Mouse (Mus musculus): ENCODE results near the gene Lrmda.

Gene Lrmda

GRCm38 (mm10) chr14:22043420-22043819 is 23.9 kb downstream of the Lrmda start:
- DNase-seq (ENCODE audit: low read depth) = no peak

DNA sequence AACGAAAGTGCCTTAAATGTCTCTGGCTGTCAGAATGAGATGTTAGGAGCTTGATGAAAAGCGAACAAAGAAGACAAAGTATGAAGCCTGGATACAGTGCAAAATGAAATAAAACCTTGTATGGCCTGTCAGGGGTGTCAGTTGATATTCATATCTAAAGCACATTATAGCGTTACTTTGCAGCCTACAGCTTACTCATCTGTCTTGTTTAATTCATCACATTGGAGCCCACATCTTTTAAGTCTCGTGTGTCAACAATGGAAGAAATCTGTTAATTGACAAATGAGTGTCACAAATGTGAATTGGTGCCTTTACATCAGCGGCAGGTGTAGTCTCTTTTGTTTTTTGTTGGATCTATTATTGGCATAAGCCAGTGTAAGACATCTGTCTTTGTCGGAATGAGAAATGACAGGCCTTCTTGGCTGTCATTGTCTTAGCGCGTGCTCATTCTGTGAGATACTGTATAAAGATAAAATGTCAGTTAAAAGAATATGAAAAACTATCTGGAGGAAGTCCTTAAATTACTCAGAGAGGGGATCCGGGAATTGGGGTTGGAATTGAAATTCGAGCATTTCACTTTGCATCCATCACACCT is 26.8 kb downstream of the Lrmda start:
- no peak for DNase-seq (ENCODE audit: low read depth)

GRCm38 (mm10) chr14:22048068-22048899 is 28.8 kb downstream of the Lrmda start:
- no peak for DNase-seq (ENCODE audit: low read depth)

DNA sequence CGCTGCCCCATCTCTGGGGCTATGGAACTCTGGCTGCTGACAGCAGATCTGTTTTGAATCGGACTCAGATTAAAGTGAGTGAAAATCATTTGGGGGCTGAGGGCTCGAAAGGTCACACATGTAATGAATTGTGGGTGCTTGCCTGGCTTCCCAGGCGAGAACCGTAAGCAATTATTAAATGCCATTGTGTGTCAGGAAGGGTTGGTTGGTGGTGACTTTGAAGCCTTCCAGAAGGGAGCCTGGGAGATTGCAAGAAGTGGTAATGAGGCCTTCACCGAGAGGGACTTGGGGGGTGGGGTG is 29.3 kb downstream of the Lrmda start:
- DNase-seq (ENCODE audit: low read depth) = no peak

GRCm38 (mm10) chr14:22049282-22049681 is 29.8 kb downstream of the Lrmda start:
- DNase-seq (ENCODE audit: low read depth) = no peak

GRCm38 (mm10) chr14:22051941-22052664 is 32.6 kb downstream of the Lrmda start:
- peak; percentile 42 for DNase-seq (ENCODE audit: low read depth)

GRCm38 (mm10) chr14:22055630-22056029 is 36.1 kb downstream of the Lrmda start:
- no peak for DNase-seq (ENCODE audit: low read depth)

GRCm38 (mm10) chr14:22056246-22056645 is 36.7 kb downstream of the Lrmda start:
- DNase-seq (ENCODE audit: low read depth) = no peak

DNA sequence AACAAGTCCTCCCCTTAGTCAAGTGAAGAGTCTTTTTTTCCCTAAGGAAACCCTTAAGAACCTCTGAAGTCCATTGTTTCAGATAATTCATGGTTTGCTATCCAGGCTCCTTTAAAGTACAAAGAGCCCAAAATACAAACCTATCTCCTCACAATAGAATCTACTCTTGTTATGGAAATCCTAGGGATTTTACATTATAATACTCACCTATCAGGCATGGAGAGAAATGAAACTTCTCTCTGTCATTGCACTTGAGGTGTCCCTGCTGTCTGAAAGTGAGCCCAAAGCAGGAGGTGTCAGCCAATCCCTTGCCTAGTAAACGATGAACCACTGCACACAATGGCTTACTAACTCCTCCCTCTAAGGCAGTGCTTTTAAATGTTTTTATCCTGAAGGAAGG is 39.2 kb downstream of the Lrmda start:
- DNase-seq (ENCODE audit: low read depth) = no peak

GRCm38 (mm10) chr14:22059348-22059861 is 39.9 kb downstream of the Lrmda start:
- DNase-seq (ENCODE audit: low read depth) = no peak

DNA sequence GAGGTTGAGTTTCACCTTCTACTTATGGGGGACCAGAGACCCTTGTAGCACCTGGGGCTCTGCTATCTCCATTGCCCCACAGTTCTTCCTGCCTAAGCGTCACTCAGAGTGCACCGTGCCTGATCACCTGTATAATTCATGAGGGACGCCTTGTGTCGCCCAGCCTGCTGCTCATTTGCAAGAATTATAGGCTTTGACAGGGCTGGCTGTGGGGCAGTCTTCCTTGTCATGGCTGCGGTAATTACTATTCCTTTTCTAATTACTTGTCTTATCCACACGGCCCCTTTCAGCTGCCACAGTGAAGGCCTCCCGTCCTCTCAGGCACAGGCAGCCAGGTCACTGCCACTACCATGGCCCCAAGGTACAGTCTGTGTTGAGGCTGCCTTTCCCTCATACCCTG is 41.3 kb downstream of the Lrmda start:
- DNase-seq (ENCODE audit: low read depth) = no peak

DNA sequence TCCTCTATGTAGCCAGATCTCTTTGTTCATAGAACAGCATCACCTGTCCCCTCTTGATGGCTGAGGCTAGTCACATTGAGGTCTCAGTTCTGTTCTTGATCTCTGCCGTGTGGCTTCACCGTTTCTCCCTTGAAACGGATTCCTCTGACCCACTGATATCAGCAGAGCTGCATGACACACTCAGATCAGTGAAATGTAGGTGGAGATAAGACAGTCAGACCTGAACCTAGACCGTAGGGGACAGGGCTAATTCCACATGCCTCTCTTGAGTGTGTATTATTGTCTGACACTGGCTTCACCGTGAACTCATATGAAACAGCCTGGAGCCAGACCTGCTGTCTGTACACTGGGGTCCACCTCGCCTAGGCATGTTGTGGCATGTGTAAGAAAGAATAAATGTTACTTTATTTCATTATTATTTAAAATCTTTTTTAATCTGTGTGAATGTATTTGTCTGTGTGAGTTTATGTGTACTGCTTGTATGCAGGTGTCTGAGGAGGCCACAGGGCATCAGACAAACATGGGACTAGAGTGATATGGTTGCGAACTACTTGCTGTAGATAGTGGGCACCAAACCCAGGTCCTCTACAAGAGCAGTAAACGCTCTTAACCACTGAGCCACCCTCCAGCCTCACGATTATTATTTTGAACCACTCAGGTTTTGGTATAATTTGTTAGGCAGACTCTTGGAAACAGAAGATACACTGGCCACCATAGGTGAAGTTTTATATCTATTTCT is 42.8 kb downstream of the Lrmda start:
- DNase-seq (ENCODE audit: low read depth) = no peak

DNA sequence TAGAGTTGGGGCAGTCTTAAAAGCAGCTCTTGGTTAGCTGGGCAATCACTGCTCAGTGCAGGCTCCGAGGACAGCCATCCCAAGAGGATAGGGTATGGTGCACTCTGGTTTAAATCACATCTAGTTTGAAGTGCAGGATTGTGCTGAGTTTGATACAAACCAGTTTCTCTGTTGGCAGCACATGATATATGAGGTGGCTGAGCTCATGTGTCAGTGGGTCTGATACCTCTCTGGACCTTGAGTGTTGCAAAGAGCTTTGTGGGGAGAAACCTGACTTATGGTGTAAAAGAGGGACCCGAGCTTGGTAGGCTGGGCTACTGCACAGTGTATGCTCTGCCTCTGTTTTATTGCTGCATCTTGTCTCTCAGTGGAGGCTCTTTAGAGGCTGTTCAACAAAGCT is 49.7 kb downstream of the Lrmda start:
- no peak for DNase-seq (ENCODE audit: low read depth)

GRCm38 (mm10) chr14:22073385-22073784 is 53.9 kb downstream of the Lrmda start:
- no peak for DNase-seq (ENCODE audit: low read depth)

DNA sequence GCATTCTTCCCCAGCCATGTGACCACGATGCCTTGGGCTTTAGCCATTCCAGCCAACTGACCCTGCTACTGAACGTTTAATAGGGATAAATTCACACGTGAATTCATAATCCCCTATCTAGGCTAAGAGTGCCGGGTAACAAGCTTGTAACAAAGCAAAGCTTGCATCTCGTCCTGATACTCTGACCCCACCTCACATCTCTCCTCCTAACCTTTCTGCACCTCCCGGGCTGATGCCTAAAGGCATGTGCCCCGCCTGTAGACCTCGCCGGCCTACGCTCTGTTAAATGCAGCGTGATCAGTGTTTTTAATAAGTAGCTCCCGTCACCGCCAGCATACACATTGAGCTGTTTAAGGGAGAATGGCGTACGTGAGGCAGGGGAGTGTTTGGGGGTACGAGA is 54.7 kb downstream of the Lrmda start:
- no peak for DNase-seq (ENCODE audit: low read depth)

DNA sequence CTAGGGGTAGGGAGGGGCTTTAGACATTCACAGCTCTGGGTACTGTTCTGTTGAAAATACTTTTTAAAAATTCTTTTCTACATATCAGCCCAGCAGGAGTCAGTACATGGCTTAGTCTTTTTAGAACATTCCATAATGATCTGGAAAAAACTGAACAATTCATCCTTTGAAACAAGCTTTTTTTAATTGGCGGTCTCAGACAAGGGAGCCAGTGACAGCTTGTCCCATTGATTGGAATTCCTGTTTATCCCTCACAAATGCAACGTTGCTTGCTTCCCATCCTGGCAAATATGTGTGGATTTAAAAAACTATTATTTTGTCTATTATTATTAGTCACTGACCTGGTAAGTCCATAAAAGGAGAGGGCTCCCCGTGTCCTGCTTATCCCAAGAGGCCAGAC is 64.4 kb downstream of the Lrmda start:
- DNase-seq (ENCODE audit: low read depth) = no peak

DNA sequence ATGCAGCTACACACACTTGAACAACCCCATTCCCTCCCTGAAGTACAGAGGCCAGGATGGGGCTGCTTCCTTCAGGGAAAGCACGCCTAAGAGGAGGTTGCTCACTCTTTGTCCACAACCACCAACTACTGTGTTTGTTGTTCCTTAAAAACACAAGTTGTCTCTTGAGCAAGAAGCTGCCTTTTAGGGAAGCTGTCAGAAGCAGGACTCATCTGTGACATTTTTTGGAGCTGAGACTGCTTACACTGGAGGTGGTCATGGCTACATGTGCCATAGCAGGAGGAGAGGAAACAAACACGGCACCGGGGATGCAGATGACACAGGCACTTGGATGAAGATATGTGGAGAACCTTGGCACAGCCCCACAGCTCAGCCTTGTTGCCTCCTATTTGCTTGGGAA is 65.9 kb downstream of the Lrmda start:
- no peak for DNase-seq (ENCODE audit: low read depth)

- no peak for DNase-seq (ENCODE audit: low read depth)
Measured at GRCm38 (mm10) chr14:22088604-22089003, 69.1 kb downstream of the Lrmda start.

- DNase-seq (ENCODE audit: low read depth) = no peak
Measured at GRCm38 (mm10) chr14:22089331-22089730, 69.8 kb downstream of the Lrmda start.

DNA sequence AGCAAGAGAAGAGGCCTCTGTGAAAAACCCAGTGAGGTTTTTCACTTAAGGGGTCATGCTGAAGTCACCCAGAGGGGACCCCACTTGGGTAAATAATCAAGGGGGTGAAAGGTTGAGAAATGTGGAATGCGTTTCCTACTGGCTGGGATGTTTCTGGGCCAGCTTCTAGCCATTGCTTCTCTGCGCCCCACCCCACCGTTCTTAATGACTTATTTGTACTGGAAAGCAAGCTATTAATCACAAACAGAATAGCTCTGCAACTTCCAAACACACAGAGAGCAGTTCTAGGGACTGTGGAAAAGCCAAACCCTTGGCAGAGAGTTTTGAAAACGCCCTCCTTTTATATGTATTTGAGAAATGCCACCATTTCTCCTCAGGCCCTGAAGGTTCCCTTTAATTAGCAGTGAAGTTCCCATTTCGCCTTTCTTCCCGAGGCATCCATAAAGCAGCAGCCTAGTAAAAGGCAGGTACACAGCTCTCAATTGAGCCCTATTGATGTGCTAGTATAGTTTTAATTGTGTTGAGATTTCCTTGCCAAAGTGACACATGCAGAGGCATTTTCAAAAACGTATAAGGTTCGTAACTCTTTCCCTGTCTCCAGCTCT is 70.5 kb downstream of the Lrmda start:
- DNase-seq (ENCODE audit: low read depth) = no peak

DNA sequence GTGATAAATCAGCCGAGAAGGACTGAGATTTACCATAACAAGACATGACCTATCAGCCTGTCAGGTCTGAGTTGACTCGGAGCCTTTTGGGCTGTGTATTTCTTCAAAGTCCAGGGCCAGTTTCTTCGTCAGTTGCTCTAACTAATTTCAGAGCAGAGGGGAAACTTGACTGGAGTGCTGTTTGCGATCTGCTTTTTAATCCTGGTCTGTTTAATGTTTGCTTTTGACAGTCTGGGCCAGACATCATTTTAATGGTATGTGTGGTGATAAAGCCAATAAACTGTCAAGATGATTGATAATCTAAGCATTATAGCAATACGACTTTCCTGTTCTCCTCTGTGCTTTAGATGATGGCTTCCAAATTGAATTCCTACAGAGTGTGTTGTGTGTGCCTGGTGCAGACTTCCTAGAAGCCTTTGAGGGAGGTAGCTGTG is 71.3 kb downstream of the Lrmda start:
- peak; percentile 15 for DNase-seq (ENCODE audit: low read depth)

DNA sequence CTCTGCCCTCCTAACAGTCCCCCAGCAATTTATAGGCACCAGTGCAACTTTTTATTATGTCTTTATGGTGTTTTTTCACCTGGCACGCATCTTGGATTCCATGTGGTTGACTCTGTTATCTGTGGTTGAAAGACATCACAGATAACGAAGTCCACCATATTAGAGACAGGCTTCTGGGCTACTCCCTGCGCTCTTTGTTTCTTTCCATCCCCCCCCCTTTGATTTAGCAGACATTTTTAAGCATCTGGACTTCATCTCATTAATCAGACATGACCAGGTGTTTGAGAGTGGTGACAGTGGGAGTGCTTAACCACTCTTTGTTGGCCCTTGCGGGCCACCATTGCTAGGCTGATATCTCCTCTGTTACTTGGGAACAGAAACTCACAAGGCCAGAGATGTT is 71.8 kb downstream of the Lrmda start:
- no peak for DNase-seq (ENCODE audit: low read depth)

Measured in fibroblast of lung, adult 2 months (primary cell).